Mouse (Mus musculus) C2C12 (cell line): ENCODE results near the gene Cacnb2. TPM values are rescaled to one million over a fixed set of nuclear protein-coding genes. Genes with fewer than 3 reads are reported as not detected.

ENCODE experiments used
- H3K27me3 ChIP-seq: one replicate; pipeline ENCODE4 v1.6.1; 2011; ENCODE audit not compliant: control insufficient read depth, insufficient read depth, insufficient read length
- H3K36me3 ChIP-seq: one replicate; pipeline ENCODE4 v1.6.1; 2011; ENCODE audit not compliant: control insufficient read depth, insufficient read depth
- H3K4me3 ChIP-seq: one replicate; pipeline ENCODE4 v1.5.1; 2011; ENCODE audit warnings: mild to moderate bottlenecking, control low read depth; ENCODE audit not compliant: poor library complexity, insufficient read depth, severe bottlenecking
- H3K79me2 ChIP-seq: one replicate; pipeline ENCODE4 v1.6.1; 2011; ENCODE audit not compliant: control insufficient read depth, insufficient read depth
- H3K79me3 ChIP-seq: one replicate; pipeline ENCODE4 v1.6.1; 2011; ENCODE audit warnings: low read depth, control low read depth
- H3ac ChIP-seq: one replicate; pipeline ENCODE3; 2011; ENCODE audit warnings: low read depth; ENCODE audit not compliant: control insufficient read depth, insufficient read length
- CEBPB ChIP-seq: IDR thresholded peaks from one replicate; pipeline ENCODE4 v1.6.1; 2011; ENCODE audit warnings: low read depth, mild to moderate bottlenecking, control low read depth, moderate library complexity
- CTCF ChIP-seq: IDR thresholded peaks from one replicate; pipeline ENCODE4 v1.5.1; 2011; ENCODE audit not compliant: control insufficient read depth, insufficient read depth, insufficient read length
- FOSL1 ChIP-seq: IDR thresholded peaks from one replicate; pipeline ENCODE4 v1.8.0; 2011; ENCODE audit warnings: mild to moderate bottlenecking, low read length; ENCODE audit not compliant: poor library complexity, insufficient read depth, severe bottlenecking
- MAX ChIP-seq: IDR thresholded peaks from one replicate; pipeline ENCODE4 v1.6.1; 2011; ENCODE audit warnings: mild to moderate bottlenecking, control low read depth
- MYOD1 ChIP-seq: IDR thresholded peaks from one replicate; pipeline ENCODE4 v1.6.1; 2011; ENCODE audit warnings: low read depth; ENCODE audit not compliant: control insufficient read depth, insufficient read length
- MYOG ChIP-seq: IDR thresholded peaks from one replicate; pipeline ENCODE4 v1.6.1; 2011; ENCODE audit not compliant: control insufficient read depth, insufficient read length; ENCODE audit errors: extremely low read depth
- USF1 ChIP-seq: IDR thresholded peaks from one replicate; pipeline ENCODE4 v1.6.1; 2011; ENCODE audit warnings: low read depth, mild to moderate bottlenecking, control low read depth, moderate library complexity
- polyA plus RNA-seq: library from polyadenylated mRNA; unstranded; fragments of >200 nt; fragmentation: generic; extraction: Trizol; gene quantifications from one replicate; pipeline ENCODE4 v1.2.1, GENCODE M21; 2012; ENCODE audit warnings: missing spikeins

Cacnb2 gene
- polyA plus RNA-seq, 1 experiment, result 2.4 TPM

DNA sequence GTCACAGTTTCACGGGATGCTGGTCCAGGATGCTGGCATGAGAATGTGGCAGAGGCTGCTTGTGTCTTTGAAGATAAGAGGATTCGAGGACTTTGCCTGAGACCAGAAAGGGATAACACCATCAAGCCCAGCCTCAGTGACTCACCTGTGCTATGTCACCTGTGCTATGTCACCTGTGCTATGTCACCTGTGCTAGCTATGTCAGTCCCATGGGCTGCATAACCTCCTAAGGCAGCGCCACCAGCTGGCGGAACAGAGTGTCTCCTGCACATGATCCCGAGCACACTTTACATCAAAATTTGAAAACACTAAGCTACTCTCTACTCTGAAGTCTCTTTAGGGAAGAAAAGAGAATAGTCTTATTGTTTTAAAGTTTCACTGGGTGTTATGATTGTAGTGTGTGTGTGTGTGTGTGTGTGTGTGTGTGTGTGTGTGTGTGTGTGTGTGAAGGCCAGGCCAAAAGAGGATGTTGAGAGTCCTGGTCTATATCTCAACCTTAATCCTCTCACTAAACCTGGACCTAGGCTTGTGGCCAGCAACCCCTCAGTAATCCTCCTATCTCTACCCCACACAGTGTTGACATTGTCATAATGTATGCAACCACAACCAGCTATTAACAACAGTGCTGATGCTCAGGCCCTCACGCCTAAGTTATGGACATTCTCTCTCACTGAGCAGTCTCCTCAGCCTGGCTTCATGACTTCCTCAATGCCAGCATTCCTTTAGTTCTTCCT is 17.4 kb downstream of the Cacnb2 start:
- TF ChIP-seq FOSL1 (no peak), MAX (no peak), MYOG (no peak), CEBPB (no peak), USF1 (no peak), MYOD1 (no peak), CTCF (no peak)

DNA sequence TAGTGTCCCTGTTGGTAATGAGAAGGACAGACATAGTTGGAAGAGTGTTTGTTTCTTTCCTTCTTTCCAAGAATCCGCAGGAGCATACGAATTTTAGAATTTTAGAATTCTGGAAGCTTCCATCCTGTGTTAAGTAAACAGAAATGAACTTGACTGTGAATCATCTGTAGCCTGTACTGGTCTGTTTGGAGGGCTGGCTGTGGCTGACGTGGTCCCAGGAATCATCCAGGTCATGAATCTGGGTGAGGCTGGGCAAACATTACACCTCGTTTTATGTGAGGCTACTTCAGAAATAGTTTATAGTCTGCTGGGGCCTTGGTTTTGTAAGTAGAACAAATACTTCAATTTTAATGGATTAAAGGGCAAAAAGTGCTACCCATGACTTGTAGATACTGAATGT is 18.0 kb downstream of the Cacnb2 start:
- no peak for TF ChIP-seq FOSL1
- TF ChIP-seq CEBPB, result no peak
- no peak for TF ChIP-seq CTCF
- no peak for TF ChIP-seq MYOG
- TF ChIP-seq USF1, result no peak
- no peak for TF ChIP-seq MYOD1
- no peak for TF ChIP-seq MAX
- Histone ChIP-seq H3K79me3 (peaks cover 12% of the 10 kb centered on the region), H3K4me3 (no peak overlapping the region), H3ac (no peak overlapping the region), H3K36me3 (no peaks in the 10 kb centered on the region), H3K27me3 (no peaks in the 10 kb centered on the region), H3K79me2 (peaks cover 47% of the 10 kb centered on the region)

More for the DNA sequence above, 17.4 kb downstream of the Cacnb2 start:
- peaks cover 4% of the 10 kb centered on the region for H3K36me3 ChIP-seq
- no peak overlapping the region for H3ac ChIP-seq
- no peak overlapping the region for H3K4me3 ChIP-seq
- H3K79me2 ChIP-seq, result peaks cover 50% of the 10 kb centered on the region
- H3K27me3 ChIP-seq, result no peaks in the 10 kb centered on the region
- peaks cover 12% of the 10 kb centered on the region for H3K79me3 ChIP-seq

DNA sequence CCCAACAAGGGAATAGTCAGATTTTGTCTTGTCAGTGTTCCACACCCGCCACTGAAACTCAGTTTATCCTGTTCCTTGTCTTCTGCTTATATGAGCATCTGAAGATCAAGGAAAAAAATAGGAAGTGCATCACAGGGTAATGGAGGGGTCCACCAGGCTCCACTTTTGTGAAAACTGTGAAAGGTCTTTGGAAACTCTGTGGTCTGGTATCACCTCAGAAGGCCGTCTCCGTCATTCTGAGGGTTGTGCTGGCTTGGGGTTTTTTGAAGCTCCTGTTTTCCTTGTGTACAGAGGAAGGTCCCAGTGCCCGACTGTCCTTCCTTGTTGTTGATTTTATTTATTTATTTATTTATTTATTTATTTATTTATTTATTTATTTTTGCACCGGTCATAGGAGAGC is 20.9 kb downstream of the Cacnb2 start:
- Histone ChIP-seq H3K27me3 (no peaks in the 10 kb centered on the region), H3K36me3 (no peaks in the 10 kb centered on the region), H3K79me2 (peaks cover 45% of the 10 kb centered on the region), H3K79me3 (peaks cover 6% of the 10 kb centered on the region), H3K4me3 (no peak overlapping the region), H3ac (no peak overlapping the region)
- TF ChIP-seq FOSL1, result no peak
- no peak for TF ChIP-seq MYOD1
- no peak for TF ChIP-seq CTCF
- no peak for TF ChIP-seq MAX
- TF ChIP-seq USF1, result no peak
- no peak for TF ChIP-seq CEBPB
- no peak for TF ChIP-seq MYOG

DNA sequence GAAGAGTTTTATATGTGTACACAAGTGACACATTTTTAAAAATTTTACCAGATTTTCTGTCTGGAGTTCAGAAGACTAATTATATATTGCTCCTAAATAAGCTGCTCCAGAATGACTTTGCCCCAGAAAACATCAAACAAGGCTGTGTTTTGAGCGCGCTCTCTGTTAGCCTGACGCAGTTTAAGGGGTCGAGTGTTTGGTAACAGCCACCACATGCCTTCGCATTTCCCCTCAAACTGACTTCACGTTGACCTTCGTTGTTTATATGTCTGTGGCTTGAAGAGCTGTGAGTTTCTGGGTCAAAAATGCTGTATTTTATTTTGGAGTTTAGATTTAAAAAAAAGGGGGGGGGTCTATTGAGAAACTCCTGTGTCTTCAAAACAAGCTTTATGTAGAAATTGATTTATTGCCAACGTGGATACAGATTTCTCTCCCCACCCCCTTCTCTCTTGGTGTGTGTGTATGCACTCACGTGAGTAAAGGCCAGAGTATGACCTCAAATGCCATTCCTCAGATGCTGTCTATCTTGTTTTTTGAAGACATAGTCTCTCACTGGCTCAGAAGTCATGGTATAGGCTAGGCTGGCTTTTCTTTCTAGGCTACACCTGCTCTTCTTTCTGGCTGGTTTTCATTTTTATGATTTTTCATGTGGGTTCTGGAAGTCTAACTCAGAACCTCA is 27.1 kb downstream of the Cacnb2 start:
- TF ChIP-seq USF1, result no peak
- no peak overlapping the region for H3ac ChIP-seq
- H3K79me3 ChIP-seq, result peaks cover 14% of the 10 kb centered on the region
- H3K79me2 ChIP-seq, result peaks cover 13% of the 10 kb centered on the region
- H3K36me3 ChIP-seq, result no peaks in the 10 kb centered on the region
- no peak overlapping the region for H3K4me3 ChIP-seq
- no peaks in the 10 kb centered on the region for H3K27me3 ChIP-seq

DNA sequence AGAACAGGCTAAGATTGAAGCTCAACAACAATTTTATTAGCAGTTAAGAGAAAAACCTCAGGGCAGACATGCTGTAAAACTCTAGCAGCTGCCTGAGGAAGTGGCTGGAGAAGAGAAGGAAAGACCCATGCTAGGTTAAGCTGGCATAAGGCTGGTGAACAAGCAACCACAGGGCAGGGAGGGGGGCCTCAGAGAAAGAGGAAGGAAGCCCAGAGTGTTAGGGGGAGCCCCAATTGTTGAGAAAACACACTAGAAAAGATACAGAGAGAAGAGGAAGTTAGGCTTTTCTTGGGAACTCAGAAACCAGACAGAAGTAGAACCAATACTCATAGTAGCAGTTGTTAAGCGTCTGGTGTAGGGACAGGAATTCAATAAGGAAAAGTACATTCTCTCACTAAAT is 28.7 kb downstream of the Cacnb2 start:
- Histone ChIP-seq H3ac (no peak overlapping the region), H3K79me3 (peaks cover 16% of the 10 kb centered on the region), H3K36me3 (no peaks in the 10 kb centered on the region), H3K79me2 (peaks cover 21% of the 10 kb centered on the region), H3K4me3 (no peak overlapping the region), H3K27me3 (no peaks in the 10 kb centered on the region)
- no peak for TF ChIP-seq MYOG
- no peak for TF ChIP-seq CTCF
- TF ChIP-seq CEBPB, result no peak
- no peak for TF ChIP-seq FOSL1
- TF ChIP-seq MAX, result no peak
- no peak for TF ChIP-seq MYOD1
- TF ChIP-seq USF1, result no peak

DNA sequence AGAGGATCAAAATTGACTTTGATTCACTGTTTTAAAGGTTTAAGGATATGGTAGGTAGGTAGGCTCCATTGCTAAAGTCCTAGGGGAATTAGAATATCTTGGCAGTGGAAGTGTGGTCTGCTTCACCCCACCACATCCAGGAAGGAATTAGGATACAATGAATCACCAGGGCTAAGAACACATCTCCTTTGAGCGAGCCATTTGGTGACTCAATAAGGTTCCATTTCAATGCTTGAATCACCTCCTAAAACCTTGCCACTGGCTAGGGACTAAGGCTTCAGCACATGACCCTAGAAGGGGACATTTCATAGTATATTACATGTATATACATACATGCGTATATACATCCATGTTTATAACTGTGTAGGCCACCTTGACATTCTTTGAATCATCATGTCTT is 30.3 kb downstream of the Cacnb2 start:
- Histone ChIP-seq H3K79me3 (peaks cover 16% of the 10 kb centered on the region), H3K4me3 (no peak overlapping the region), H3ac (no peak overlapping the region), H3K27me3 (no peaks in the 10 kb centered on the region), H3K36me3 (no peaks in the 10 kb centered on the region), H3K79me2 (peaks cover 21% of the 10 kb centered on the region)
- TF ChIP-seq USF1 (peak; percentile 77), CEBPB (peak; percentile 38), MAX (peak; percentile 33), MYOG (no peak), CTCF (no peak), FOSL1 (peak; percentile 53), MYOD1 (peak; percentile 10)
